Mouse (Mus musculus) ES-E14 (cell line): ENCODE data around the gene Heyl. TPM values are rescaled to one million over a fixed set of nuclear protein-coding genes. Genes with fewer than 3 reads are reported as not detected.

ENCODE experiments used
- DNase-seq: peaks from one replicate; pipeline ENCODE4 v3.0.0-alpha.2; 2013; ENCODE audit warnings: low read depth, low spot score
- H3K27ac ChIP-seq: 2 replicates; pipeline ENCODE4 v1.5.1; 2012; ENCODE audit warnings: low read depth, mild to moderate bottlenecking, low read length, moderate library complexity, mixed read lengths; ENCODE audit not compliant: poor library complexity, insufficient read depth, severe bottlenecking
- H3K36me3 ChIP-seq: 2 replicates; pipeline ENCODE4 v1.6.1; 2012; ENCODE audit warnings: mild to moderate bottlenecking, low read length, moderate library complexity, mixed read lengths; ENCODE audit not compliant: control insufficient read depth, poor library complexity, insufficient read depth, severe bottlenecking
- H3K4me1 ChIP-seq, 2 experiments: fragments of 150-350 bp in 1 of 2; sonication (generic) in 1 of 2; 2 replicates each; pipeline ENCODE4 v1.6.1; 2012; ENCODE audit warnings: low read length in 2 of 2, mild to moderate bottlenecking in 1 of 2, mixed read lengths in 1 of 2; ENCODE audit not compliant: control insufficient read depth in 2 of 2, insufficient read depth in 2 of 2, poor library complexity in 1 of 2
- H3K4me3 ChIP-seq, 2 experiments: fragments of 150-350 bp in 1 of 2; sonication (generic) in 1 of 2; 2 replicates each; pipeline ENCODE4 v1.5.1; 2012; ENCODE audit warnings: low read length in 2 of 2, low read depth in 1 of 2, mild to moderate bottlenecking in 1 of 2, mixed read lengths in 1 of 2; ENCODE audit not compliant: insufficient read depth in 1 of 2, poor library complexity in 1 of 2, severe bottlenecking in 1 of 2
- H3K9ac ChIP-seq: 2 replicates; pipeline ENCODE4 v1.6.1; 2012; ENCODE audit warnings: low read depth, mild to moderate bottlenecking, low read length, mixed read lengths; ENCODE audit not compliant: poor library complexity, insufficient read depth, severe bottlenecking
- H3K9me3 ChIP-seq: fragments of 150-350 bp; sonication (generic); 2 replicates; pipeline ENCODE4 v1.6.1; 2012; ENCODE audit warnings: low read depth, mild to moderate bottlenecking, low read length; ENCODE audit not compliant: control insufficient read depth, insufficient read depth
- CHD2 ChIP-seq: IDR thresholded peaks from 2 replicates; pipeline ENCODE4 v1.6.1; 2014; ENCODE audit warnings: mild to moderate bottlenecking, low read depth, low read length, inconsistent platforms
- HCFC1 ChIP-seq: IDR thresholded peaks from 2 replicates; pipeline ENCODE4 v1.6.1; 2012; ENCODE audit warnings: low read length, inconsistent platforms, borderline replicate concordance; ENCODE audit not compliant: insufficient read depth
- MAFK ChIP-seq: IDR thresholded peaks from 2 replicates; pipeline ENCODE4 v1.6.1; 2014; ENCODE audit warnings: mild to moderate bottlenecking, low read depth, low read length, inconsistent platforms; ENCODE audit not compliant: insufficient read depth
- ZC3H11A ChIP-seq: IDR thresholded peaks from 2 replicates; pipeline ENCODE4 v1.6.1; 2012; ENCODE audit warnings: low read depth, mild to moderate bottlenecking, inconsistent platforms, low read length, borderline replicate concordance
- ZNF384 ChIP-seq: IDR thresholded peaks from 2 replicates; pipeline ENCODE4 v1.6.1; 2012; ENCODE audit warnings: low read depth, low read length, inconsistent platforms
- in situ Hi-C, 2 experiments: fragments of 600-800 bp; cut with MboI; formaldehyde crosslinking; loops; one replicate each; pipeline ENCODE4 v1.15.1; 2025; ENCODE audit warnings: low sequenced_read_pairs in 2 of 2, inconsistent platforms in 1 of 2; ENCODE audit not compliant: unreplicated experiment in 2 of 2
- total RNA-seq: library from RNA; depleted of rRNA; stranded (reverse); fragments of 300-350 nt; gene quantifications from 2 replicates; pipeline ENCODE4 v1.2.3, GENCODE M21; 2012

The Heyl gene
- total RNA-seq, 1 experiment = not detected

GRCm38 (mm10) chr4:123260071-123260746 is 26.9 kb downstream of the Heyl start:
- in situ Hi-C loops = no loop called here
- no peak overlapping the region for H3K9ac ChIP-seq
- no peak for TF ChIP-seq HCFC1
- no peak for TF ChIP-seq ZC3H11A
- no peak for TF ChIP-seq CHD2
- TF ChIP-seq MAFK = no peak
- TF ChIP-seq ZNF384 = no peak
- H3K4me1 ChIP-seq = peaks cover 0 to 2% of the 10 kb centered on the region in 2 experiments; a peak in 1 of 4 replicates
- no peaks in the 10 kb centered on the region for H3K36me3 ChIP-seq
- no peak overlapping the region for H3K27ac ChIP-seq
- H3K4me3 ChIP-seq = no peak overlapping the region
- H3K9me3 ChIP-seq = no peaks in the 10 kb centered on the region
- no peak for DNase-seq

- in situ Hi-C loops = no loop called here
- Histone ChIP-seq H3K36me3 (no peaks in the 10 kb centered on the region), H3K4me1 (peaks cover 0 to 2% of the 10 kb centered on the region in 2 experiments; a peak in 1 of 4 replicates), H3K9me3 (no peaks in the 10 kb centered on the region), H3K9ac (no peak within 1 kb of the TSS), H3K4me3 (no peak within 1 kb of the TSS), H3K27ac (no peak within 1 kb of the TSS)
- DNase-seq = no peak
- no peak for TF ChIP-seq MAFK
- no peak for TF ChIP-seq ZC3H11A
- TF ChIP-seq HCFC1 = no peak
- TF ChIP-seq CHD2 = no peak
- TF ChIP-seq ZNF384 = no peak
Observed at GRCm38 (mm10) chr4:123261721-123262401, 28.5 kb downstream of the Heyl start, which contains the start of gene Pabpc4. Gene Pabpc4 (plus strand): TSS chr4:123262351.

GRCm38 (mm10) chr4:123271063-123271462 is 37.7 kb downstream of the Heyl start:
- TF ChIP-seq CHD2 (no peak), ZNF384 (no peak), MAFK (no peak), ZC3H11A (no peak), HCFC1 (no peak)
- Histone ChIP-seq H3K36me3 (no peaks in the 10 kb centered on the region), H3K9ac (no peak overlapping the region), H3K4me3 (no peak overlapping the region), H3K9me3 (no peaks in the 10 kb centered on the region), H3K27ac (no peak overlapping the region), H3K4me1 (no peaks in the 10 kb centered on the region)
- in situ Hi-C loops = no loop called here
- no peak for DNase-seq

GRCm38 (mm10) chr4:123280117-123280516 is 46.8 kb downstream of the Heyl start:
- H3K9me3 ChIP-seq = no peaks in the 10 kb centered on the region
- no peak for TF ChIP-seq ZC3H11A
- TF ChIP-seq HCFC1 = no peak
- no peak for TF ChIP-seq ZNF384
- no peak for TF ChIP-seq MAFK
- no peak for TF ChIP-seq CHD2
- H3K4me3 ChIP-seq = no peak overlapping the region
- no peak overlapping the region for H3K9ac ChIP-seq
- in situ Hi-C loops = no loop called here
- DNase-seq = no peak
- H3K36me3 ChIP-seq = peaks cover 16% of the 10 kb centered on the region
- no peak overlapping the region for H3K27ac ChIP-seq
- H3K4me1 ChIP-seq = peaks cover 0 to 7% of the 10 kb centered on the region in 2 experiments; a peak in 1 of 4 replicates
